Mouse (Mus musculus) heart, postnatal 0 days (tissue): ENCODE measurements around the gene Rpl26. TPM values are rescaled to one million over a fixed set of nuclear protein-coding genes. Genes with fewer than 3 reads are reported as not detected.

Experiments
- ATAC-seq: fragments of 200-750 bp; cut with Nextera tagmentation; 2 replicates; pipeline ENCODE4 v1.8.0; 2017; ENCODE audit warnings: low read depth, moderate number of reproducible peaks, moderate library complexity; ENCODE audit not compliant: insufficient read depth
- DNase-seq: peaks from one replicate; pipeline ENCODE4 v3.0.0-alpha.2; 2016; ENCODE audit warnings: low spot score
- H3K27ac ChIP-seq: fragments of 300-500 bp; sonication (generic); 2 replicates; pipeline ENCODE4 v1.5.1; 2014; ENCODE audit warnings: low read depth, mild to moderate bottlenecking
- H3K27me3 ChIP-seq: fragments of 300-500 bp; sonication (generic); 2 replicates; pipeline ENCODE4 v1.6.1; 2014; ENCODE audit warnings: low read length, mixed read lengths; ENCODE audit not compliant: control insufficient read depth, insufficient read depth
- H3K36me3 ChIP-seq: fragments of 300-500 bp; sonication (generic); replicated peaks from 2 replicates; pipeline ENCODE4 v1.6.1; 2014; ENCODE audit warnings: low read length, mixed read lengths; ENCODE audit not compliant: control insufficient read depth, insufficient read depth
- H3K4me1 ChIP-seq: fragments of 300-500 bp; sonication (generic); 2 replicates; pipeline ENCODE4 v1.6.1; 2014; ENCODE audit warnings: antibody characterized with exemption; ENCODE audit not compliant: control insufficient read depth, insufficient read depth
- H3K4me2 ChIP-seq: fragments of 300-500 bp; sonication (generic); 2 replicates; pipeline ENCODE4 v1.6.1; 2014; ENCODE audit warnings: low read depth, mild to moderate bottlenecking, low read length, moderate library complexity
- H3K4me3 ChIP-seq: fragments of 300-500 bp; sonication (generic); 2 replicates; pipeline ENCODE4 v1.5.1; 2014; ENCODE audit warnings: low read depth, low read length
- H3K9ac ChIP-seq: fragments of 300-500 bp; sonication (generic); replicated peaks from 2 replicates; pipeline ENCODE4 v1.6.1; 2014; ENCODE audit warnings: low read depth, low read length, mixed read lengths
- H3K9me3 ChIP-seq: fragments of 300-500 bp; sonication (generic); replicated peaks from 2 replicates; pipeline ENCODE4 v1.6.1; 2016; ENCODE audit warnings: low read length; ENCODE audit not compliant: control insufficient read depth
- CTCF ChIP-seq: IDR thresholded peaks from 2 replicates; pipeline ENCODE4 v1.5.1; 2016; ENCODE audit warnings: antibody characterized with exemption, control low read depth, low read depth
- EP300 ChIP-seq: IDR thresholded peaks from 2 replicates; pipeline ENCODE4 v1.6.1; 2016; ENCODE audit warnings: antibody characterized with exemption, low read depth
- WGBS: fragments of 180-500 bp; shearing (Covaris S2); extraction: QIAGEN DNeasy Blood & Tissue Kit; methylation state at CpG from one replicate; pipeline ENCODE4 v1.1.7; 2014; 5-methylcytosine and 5-hydroxymethylcytosine counted together
- polyA plus RNA-seq: library from polyadenylated mRNA; unstranded; fragments of >200 nt; fragmentation: Nextera tagmentation; extraction: Ambion mirVana; gene quantifications from 2 replicates; pipeline ENCODE4 v1.2.1, GENCODE M21; 2015
- total RNA-seq: library from RNA; depleted of rRNA; stranded (reverse); fragments of >200 nt; gene quantifications from 2 replicates; pipeline ENCODE4 v1.2.3, GENCODE M21; 2014; ENCODE audit warnings: low replicate concordance

Rpl26 gene
- total and polyA plus RNA-seq, 2 experiments from 2014 or later: 529 to 1,343 TPM

- no peak for TF ChIP-seq EP300
- no peak for TF ChIP-seq CTCF
- peak overlapping the region; percentile 89 for H3K4me2 ChIP-seq
- H3K9me3 ChIP-seq: no peaks in the 10 kb centered on the region
- H3K27me3 ChIP-seq: no peaks in the 10 kb centered on the region
- no peak for ATAC-seq
- H3K4me1 ChIP-seq: 0 out of 2 replicates have a peak, but pooled peaks cover 6% of the 10 kb centered on the region
- peak overlapping the region; percentile 99 for H3K9ac ChIP-seq
- peaks cover 31% of the 10 kb centered on the region for H3K36me3 ChIP-seq
- no peak overlapping the region for H3K27ac ChIP-seq
- H3K4me3 ChIP-seq: peak overlapping the region; percentile 88; the same call in 1 of the 2 replicates
- WGBS: 83% methylated on average over 5 of the region's 5 CpGs
- no peak for DNase-seq
These were observed 1.4 kb downstream of the Rpl26 start for GRCm38 (mm10) chr11:68902823-68903222.

- WGBS: 83% methylated on average over 2 of the region's 2 CpGs
- no peak for TF ChIP-seq EP300
- no peak for TF ChIP-seq CTCF
- H3K9me3 ChIP-seq: no peaks in the 10 kb centered on the region
- no peak for ATAC-seq
- H3K27ac ChIP-seq: no peak overlapping the region
- no peaks in the 10 kb centered on the region for H3K27me3 ChIP-seq
- H3K4me3 ChIP-seq: no peak overlapping the region
- DNase-seq: no peak
- peaks cover 8% of the 10 kb centered on the region; the same call in 1 of the 2 replicates for H3K4me1 ChIP-seq
- no peak overlapping the region for H3K9ac ChIP-seq
- H3K4me2 ChIP-seq: no peak overlapping the region
- H3K36me3 ChIP-seq: peaks cover 31% of the 10 kb centered on the region
These were observed 2.4 kb downstream of the Rpl26 start for GRCm38 (mm10) chr11:68903775-68904174.

- no peak overlapping the region for H3K4me2 ChIP-seq
- no peak overlapping the region for H3K4me3 ChIP-seq
- WGBS: 74% methylated on average over 8 of the region's 8 CpGs
- H3K4me1 ChIP-seq: peaks cover 16% of the 10 kb centered on the region; the same call in 1 of the 2 replicates
- peaks cover 31% of the 10 kb centered on the region for H3K36me3 ChIP-seq
- no peak for TF ChIP-seq EP300
- TF ChIP-seq CTCF: peak; percentile 82
- ATAC-seq: no peak
- no peak overlapping the region for H3K9ac ChIP-seq
- peak; percentile 53 for DNase-seq
- H3K27ac ChIP-seq: no peak overlapping the region
- no peaks in the 10 kb centered on the region for H3K9me3 ChIP-seq
- no peaks in the 10 kb centered on the region for H3K27me3 ChIP-seq
These were observed 3.2 kb downstream of the Rpl26 start for GRCm38 (mm10) chr11:68904375-68905137.

- Histone ChIP-seq H3K36me3 (peaks cover 31% of the 10 kb centered on the region), H3K27me3 (no peaks in the 10 kb centered on the region), H3K9me3 (no peaks in the 10 kb centered on the region), H3K9ac (no peak overlapping the region), H3K4me1 (peaks cover 17% of the 10 kb centered on the region; the same call in 1 of the 2 replicates), H3K4me3 (no peak overlapping the region), H3K27ac (no peak overlapping the region), H3K4me2 (no peak overlapping the region)
- WGBS: 79% methylated on average over 3 of the region's 3 CpGs
- no peak for TF ChIP-seq EP300
- no peak for TF ChIP-seq CTCF
- no peak for DNase-seq
- ATAC-seq: no peak
These were observed 3.8 kb downstream of the Rpl26 start for GRCm38 (mm10) chr11:68905138-68905531.

GRCm38 (mm10) chr11:68905665-68906460 lies 4.5 kb downstream of the Rpl26 start:
- ATAC-seq: no peak
- 84% methylated on average over 9 of the region's 9 CpGs for WGBS
- TF ChIP-seq EP300: no peak
- no peak for TF ChIP-seq CTCF
- Histone ChIP-seq H3K4me3 (no peak overlapping the region), H3K27me3 (no peaks in the 10 kb centered on the region), H3K4me2 (no peak overlapping the region), H3K4me1 (peaks cover 17% of the 10 kb centered on the region; the same call in 1 of the 2 replicates), H3K9ac (no peak overlapping the region), H3K27ac (no peak overlapping the region), H3K36me3 (peaks cover 31% of the 10 kb centered on the region), H3K9me3 (no peaks in the 10 kb centered on the region)
- DNase-seq: no peak
